Mouse (Mus musculus) thymus, adult 2 months (tissue): ENCODE measurements around the gene Mgat4c.

Experiments used
- CTCF ChIP-seq: fragments of 200-500 bp; IDR thresholded peaks from 2 replicates; pipeline ENCODE4 v1.5.1; 2012; ENCODE audit warnings: mild to moderate bottlenecking, control low read depth, low read length, moderate library complexity, borderline replicate concordance; ENCODE audit not compliant: control insufficient read depth, poor library complexity, insufficient read depth; ENCODE audit errors: extremely low read depth
- POLR2A ChIP-seq: fragments of 200-500 bp; IDR thresholded peaks from 2 replicates; pipeline ENCODE4 v1.6.1; 2012; ENCODE audit warnings: mild to moderate bottlenecking, low read length, control low read depth, moderate library complexity; ENCODE audit not compliant: control insufficient read depth, poor library complexity, insufficient read depth; ENCODE audit errors: extremely low read depth

- TF ChIP-seq POLR2A, result no peak
- no peak for TF ChIP-seq CTCF
These were observed 684.5 kb downstream of the Mgat4c start for GRCm38 (mm10) chr10:102365685-102366381.
